Mouse (Mus musculus) ovary, postnatal 14 days (tissue): Measurements from ENCODE around the gene Ndnf.
A peak's percentile ranks its signal among the peaks of the same experiment; 100 is the strongest.

Experiments used
- DNase-seq: peaks from one replicate; pipeline ENCODE4 v3.0.0; 2022; ENCODE audit warnings: low spot score

Gene Ndnf

GRCm38 (mm10) chr6:65671451-65671850 is at the start of gene Ndnf:
Gene Ndnf, plus strand, starts transcription at chr6:65671590.
- peak; percentile 39 for DNase-seq

GRCm38 (mm10) chr6:65623016-65623715 is 48.2 kb upstream of the Ndnf start:
- DNase-seq = no peak

DNA sequence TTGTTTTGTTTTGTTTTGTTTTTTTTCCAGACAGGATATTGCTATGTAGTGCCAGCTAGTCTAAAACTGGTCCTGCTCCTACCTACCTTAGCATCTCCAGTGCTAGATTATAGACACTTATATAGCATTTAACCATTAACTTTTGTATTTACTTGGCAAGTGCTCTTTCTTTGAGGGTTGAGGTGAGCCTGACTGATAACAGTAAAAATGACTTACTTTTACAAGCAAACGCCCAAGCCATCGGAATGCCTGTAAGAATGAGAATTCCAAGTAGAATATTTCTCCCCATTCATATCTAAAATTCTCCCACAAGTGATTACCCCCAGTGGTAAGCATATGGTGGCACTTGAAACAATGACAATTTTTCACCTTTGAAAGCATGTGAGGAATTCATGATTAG is 40.8 kb upstream of the Ndnf start:
- DNase-seq = no peak

DNA sequence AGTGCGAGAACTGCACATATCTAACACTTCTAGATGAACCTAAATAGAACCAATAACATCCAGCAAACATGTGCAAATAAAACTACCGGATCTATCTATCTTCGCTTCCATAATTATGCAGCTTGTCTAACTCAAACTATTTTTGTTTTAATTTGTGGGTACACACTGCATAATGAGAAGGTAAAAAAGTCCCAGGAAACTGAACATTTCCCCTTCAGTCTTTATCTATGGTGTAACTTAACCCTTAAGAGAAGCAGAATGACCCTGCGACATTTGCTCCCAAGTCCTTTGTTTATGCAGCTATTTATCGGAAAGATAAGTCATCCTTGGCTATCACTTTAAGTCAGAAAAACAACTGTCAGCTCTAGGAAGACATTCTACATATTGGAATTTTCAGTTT is 39.2 kb upstream of the Ndnf start:
- no peak for DNase-seq

- DNase-seq = no peak
Observed at GRCm38 (mm10) chr6:65642431-65642830, 29.0 kb upstream of the Ndnf start.

DNA sequence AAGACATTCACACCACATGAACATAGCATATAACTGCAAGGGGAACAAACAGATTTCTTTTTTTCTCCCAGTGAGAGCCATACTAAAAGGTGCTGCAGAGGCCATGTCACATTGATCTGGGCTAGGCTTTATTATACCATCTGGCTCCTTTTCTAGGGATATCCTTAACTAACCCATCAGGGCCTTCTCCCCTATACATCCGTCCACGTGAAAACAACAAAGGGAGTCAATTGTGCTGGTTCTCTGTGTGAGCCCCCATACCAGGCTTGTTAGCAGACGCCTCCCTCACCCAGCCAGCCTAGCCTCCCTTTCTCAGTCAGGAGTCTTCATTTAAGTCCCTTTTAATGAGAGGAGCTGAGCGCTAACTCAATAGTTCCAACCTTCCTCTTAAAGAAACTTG is 27.3 kb upstream of the Ndnf start:
- DNase-seq = no peak

GRCm38 (mm10) chr6:65646408-65646807 is 25.0 kb upstream of the Ndnf start:
- no peak for DNase-seq

DNA sequence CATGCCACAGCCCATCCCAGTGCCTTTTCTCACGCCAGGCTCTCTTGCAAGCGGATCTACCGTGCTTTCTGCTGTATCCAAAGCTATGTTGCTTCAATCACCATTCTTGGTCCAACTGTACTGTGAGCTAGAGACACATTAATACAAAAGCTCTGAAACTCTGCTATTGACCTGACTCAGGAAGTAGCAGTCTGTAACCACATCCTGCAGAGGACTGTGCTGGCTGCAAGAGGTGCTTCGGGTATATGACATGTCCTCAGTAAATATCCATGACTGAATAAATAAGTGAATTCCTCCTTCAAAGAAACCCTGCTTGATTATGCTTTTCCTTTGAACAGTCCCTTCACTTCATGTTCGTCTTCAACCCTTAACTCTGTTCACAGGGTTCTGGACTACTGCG is 23.7 kb upstream of the Ndnf start:
- DNase-seq = no peak

DNA sequence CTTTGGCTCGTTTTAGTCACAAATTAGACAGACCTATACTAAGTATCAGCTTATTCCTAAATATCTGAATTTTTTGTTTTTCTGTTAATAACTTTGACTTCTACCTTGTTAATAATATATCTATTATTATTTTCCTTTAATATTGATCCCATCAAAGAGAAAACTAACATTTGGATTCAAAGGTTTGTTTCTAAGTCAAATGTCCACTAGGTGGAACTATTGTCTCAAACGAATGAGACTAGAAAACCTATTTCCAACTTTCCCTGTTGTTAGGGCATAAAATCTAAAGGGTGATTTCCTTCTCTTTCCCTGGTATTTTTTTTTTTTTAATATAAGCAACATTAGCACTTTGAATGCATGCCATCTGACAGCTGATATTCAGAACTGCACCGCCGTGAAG is 20.0 kb upstream of the Ndnf start:
- DNase-seq = no peak

DNA sequence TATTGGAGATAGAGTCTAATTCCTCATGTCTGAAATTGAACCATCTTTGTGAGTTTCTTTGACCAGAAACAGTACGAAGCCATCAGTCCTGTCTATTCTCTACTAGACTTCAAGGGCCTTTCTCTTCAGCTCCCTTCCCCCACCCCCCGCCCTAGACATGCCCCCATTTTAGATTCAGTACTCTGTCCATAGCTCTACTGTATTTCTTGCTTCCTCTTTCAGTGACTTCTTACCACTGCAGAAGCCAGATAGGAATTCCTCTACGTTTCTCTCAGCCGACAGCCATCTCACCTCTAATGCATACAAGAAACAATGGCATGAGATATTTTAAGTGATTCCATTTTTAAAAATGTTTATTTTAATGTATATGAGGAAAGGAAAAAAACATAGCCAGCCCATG is 10.1 kb upstream of the Ndnf start:
- no peak for DNase-seq

DNA sequence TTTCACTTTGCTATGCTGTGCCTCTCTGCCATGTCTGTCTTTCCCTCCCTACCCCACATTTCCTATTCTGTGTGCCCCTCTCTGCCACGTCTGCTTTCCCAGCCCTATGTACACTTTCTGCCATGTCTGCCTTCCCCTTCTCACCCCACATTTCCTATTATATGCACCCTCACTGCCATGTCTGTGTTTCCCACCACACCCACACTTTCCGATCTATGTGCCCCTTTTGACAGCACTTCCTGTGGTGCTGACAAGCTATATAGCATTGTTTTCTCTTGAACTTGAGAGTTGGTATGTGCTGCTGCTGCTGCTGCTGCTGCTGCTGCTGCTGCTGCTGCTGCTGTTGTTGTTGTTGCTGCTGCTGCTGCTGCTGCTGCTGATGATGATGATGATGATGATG is 9.3 kb upstream of the Ndnf start:
- DNase-seq = no peak

DNA sequence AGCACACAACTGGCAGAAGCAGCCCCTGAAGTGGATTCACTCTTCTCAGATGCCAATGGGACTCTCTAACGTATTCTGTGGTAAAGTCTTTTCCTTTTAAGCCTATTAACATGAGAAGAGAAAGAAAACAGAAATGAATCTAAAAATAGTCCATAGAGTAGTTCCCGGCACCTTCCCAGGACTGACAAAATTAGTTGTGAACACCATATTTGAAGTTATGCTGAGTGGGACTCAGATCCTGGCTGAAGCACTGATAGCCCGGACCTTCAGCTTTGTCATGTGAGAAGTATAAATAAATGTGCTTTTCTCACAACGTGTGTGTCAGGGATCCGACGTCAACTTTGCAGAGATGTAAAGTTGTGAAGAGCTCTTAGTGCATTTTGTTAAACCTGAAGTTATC is 7.4 kb upstream of the Ndnf start:
- no peak for DNase-seq

DNA sequence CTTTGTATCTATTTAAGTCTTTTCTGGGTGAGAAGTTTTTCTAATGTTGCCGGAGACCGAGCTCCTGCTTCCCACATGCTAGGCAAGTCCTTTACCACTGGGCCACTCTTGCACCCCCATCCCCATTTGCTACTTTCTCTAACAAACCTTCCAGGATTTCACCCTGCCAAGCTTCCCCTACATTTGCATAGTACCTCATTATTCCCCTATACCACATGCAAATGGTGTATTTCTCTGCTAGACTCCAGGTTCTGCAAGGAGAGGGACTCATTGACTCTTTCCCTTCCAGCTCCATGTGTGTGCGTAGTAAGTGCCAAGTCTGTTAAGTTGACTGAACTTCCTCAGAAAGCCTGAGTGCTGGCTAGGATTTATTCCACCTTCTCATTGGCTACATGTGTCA is 5.1 kb upstream of the Ndnf start:
- no peak for DNase-seq

- no peak for DNase-seq
Observed at GRCm38 (mm10) chr6:65669971-65670370, 1.4 kb upstream of the Ndnf start.

DNA sequence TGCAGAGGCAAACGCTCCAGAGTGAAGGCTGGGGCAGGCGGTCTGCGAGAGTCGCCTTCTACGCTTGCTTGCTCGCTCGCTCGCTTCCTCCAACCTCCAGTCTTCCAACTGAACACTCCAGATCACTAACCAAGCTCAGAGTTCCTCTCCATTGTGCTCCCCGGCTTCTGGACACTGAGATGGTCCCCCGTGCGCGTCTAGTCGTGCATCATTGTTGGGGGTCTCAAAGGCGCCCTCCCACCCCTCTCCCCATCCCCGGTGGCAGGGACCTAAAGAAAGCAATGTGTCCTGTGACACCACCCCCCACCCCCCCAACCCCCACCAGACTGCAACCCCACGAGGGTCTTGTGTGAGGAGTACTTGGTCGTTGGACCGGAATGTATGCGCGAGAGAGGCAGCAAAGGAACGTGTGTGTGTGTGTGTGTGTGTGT is 394 bp upstream of the Ndnf start:
- DNase-seq = peak; percentile 2

DNA sequence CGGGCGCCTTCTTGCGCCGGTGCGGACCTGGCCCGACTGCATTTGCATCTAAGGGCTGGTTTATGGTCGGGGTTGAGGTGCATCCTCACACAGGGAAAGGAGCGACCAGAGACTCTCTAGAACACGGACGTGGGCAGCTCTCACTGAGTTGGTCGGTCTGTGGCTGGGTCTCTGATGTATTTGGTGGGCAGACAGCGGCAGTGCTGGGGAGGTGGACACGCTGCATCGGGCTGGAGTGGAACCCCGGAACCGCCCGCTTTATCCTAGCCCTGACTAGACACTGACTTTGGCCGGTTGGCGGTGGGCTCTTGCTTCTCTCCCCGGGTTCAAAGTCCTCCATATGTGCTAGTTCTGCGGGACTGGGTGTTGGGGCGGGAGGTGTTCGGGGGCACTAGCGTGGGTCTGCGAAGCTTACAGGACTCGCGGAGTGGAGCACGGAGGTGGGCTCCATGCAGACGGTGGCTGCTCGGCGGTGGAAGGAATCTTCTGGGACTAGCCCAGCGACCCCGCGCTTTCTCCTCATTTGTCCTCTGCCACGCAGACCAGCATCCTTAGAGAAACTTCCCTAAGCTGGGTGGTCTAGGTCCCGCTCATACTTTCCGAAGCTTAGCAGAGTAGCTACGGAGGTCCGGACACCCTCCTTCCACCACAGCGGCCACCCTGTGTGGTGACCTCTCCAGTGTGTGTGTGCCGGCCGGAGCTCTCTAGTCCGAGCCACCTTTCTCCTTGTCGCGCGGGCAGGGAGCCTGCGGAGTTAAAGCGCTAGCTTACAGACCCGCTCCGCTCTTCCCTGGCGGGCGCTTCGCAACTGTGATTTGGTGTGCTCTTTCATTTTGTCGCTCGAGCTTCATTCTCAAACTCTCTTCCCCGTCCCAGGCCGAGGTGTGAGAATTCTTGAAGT is 991 bp downstream of the Ndnf start:
- DNase-seq = peak; percentile 4

GRCm38 (mm10) chr6:65693938-65694337 is 22.5 kb downstream of the Ndnf start:
- DNase-seq = no peak

DNA sequence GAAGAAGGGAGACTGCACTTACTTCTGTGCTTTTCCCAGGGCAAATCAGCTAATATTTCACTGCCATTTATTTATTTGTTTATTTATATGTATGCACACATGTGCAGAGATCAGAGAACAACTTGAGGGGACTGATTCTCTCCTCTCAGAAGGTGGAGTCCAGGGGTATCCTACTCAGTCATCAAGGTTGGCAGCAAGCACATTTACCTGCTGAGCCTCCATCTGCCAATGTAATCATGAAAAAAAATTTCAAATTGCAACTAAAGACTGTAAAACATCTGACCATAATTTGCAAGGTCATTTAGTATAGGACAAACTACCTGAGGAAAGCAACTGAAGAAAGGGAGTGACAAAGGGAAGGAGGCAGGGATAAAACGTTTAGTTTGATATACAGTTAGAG is 49.3 kb downstream of the Ndnf start:
- DNase-seq = no peak

GRCm38 (mm10) chr6:65725677-65726076 is 54.3 kb downstream of the Ndnf start:
- DNase-seq = no peak

GRCm38 (mm10) chr6:65728261-65728660 is 56.9 kb downstream of the Ndnf start:
- no peak for DNase-seq

DNA sequence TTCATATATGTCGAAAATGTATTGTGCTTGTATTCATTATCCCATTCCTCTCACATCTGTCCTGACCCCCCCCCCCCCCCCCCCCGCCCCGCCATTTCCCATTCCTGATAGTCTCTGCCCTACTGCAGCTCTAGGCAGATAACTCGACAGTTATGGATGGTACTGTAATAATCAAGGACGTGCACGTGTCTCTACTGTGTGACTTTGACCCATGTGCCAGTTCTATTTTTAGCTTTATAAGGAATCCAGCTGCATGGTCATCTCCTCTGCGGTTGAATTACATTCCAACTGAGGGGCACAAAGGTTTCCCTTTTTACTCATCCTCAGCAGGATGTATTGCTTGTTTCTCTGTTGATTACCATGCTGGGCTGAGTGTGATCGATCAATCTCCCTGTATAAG is 68.1 kb downstream of the Ndnf start:
- no peak for DNase-seq

DNA sequence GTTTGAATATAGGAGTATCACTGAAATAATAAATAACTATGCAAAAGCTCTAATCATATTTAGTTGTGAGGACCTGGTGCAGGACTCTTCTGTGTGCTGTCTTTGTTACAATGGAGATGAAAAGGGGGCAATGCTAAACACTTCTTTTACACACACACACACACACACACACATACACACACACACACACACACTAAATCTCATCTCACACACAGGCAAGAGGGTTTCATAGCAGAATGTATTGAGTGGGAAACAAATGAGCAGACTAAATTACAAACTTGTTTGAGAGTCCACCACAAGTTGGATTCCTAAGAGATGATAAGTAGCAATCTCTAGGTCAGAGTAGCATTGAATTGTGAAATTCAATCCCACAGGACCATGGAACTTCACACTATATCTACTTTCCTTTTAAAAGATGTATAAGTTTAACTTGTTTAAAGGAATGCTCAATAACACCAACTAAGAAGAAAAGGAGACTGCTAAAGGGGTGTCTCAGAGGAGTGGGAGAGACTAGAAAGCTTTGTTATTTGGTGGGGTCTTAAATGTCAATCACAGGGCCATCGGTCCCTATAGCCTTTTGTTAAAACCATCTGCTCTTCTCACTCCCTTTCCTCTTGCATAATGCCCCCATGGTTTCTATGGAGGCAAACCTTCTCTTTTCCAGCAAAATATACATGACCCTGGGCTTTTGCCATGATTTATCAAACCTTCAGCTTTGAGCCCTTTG is 71.9 kb downstream of the Ndnf start:
- no peak for DNase-seq

- no peak for DNase-seq
Observed at GRCm38 (mm10) chr6:65743871-65744202, 72.4 kb downstream of the Ndnf start.
